Mouse (Mus musculus) ES-Bruce4 (cell line): Measurements from ENCODE around the gene Gm5728.
"Not testable (repeated sequence)": the region's sequence is repeated elsewhere in the genome, so short reads cannot be mapped to it uniquely, and the experiment has no call there.

ENCODE experiments used
- CTCF ChIP-seq: IDR thresholded peaks from one replicate; pipeline ENCODE4 v1.8.1; 2011; ENCODE audit warnings: low read depth, low read length
- POLR2A ChIP-seq: IDR thresholded peaks from one replicate; pipeline ENCODE4 v1.8.1; 2011; ENCODE audit warnings: low read length; ENCODE audit not compliant: insufficient read depth

DNA sequence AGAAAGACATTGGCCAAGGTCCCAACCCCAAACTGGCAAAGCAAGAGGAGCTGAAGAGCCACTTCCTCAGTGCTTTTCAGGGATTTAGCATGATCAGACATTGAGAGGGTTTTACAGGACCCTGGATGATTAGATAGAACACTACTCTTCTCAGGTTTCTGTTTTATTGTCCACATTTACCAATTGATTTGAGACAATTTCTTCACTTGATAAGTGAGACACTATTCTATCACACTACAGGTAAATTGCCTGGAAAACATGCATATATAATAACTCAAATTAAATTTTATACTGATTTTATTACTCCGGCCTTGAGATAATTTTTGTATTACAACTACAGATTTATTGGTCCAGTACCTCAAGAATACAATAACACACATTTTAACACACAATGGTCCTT is at the start of gene Gm5728:
- not testable (repeated sequence) for TF ChIP-seq CTCF, POLR2A
